Mouse (Mus musculus) midbrain, postnatal 0 days (tissue): Measurements from ENCODE around the gene Ccs. TPM values are rescaled to one million over a fixed set of nuclear protein-coding genes. Genes with fewer than 3 reads are reported as not detected.
A peak's percentile ranks its signal among the peaks of the same experiment; 100 is the strongest.
"Not testable (repeated sequence)": the region's sequence is repeated elsewhere in the genome, so short reads cannot be mapped to it uniquely, and the experiment has no call there.

Source experiments
- ATAC-seq: fragments of 200-750 bp; cut with Nextera tagmentation; 2 replicates; pipeline ENCODE4 v1.8.0; 2017; ENCODE audit warnings: moderate number of reproducible peaks, mild to moderate bottlenecking, moderate TSS enrichment, moderate library complexity; ENCODE audit not compliant: low FRiP score
- DNase-seq: peaks from one replicate; pipeline ENCODE4 v3.0.0-alpha.2; 2015; ENCODE audit warnings: low spot score
- H3K27ac ChIP-seq: fragments of 300-500 bp; sonication (generic); 2 replicates; pipeline ENCODE4 v1.5.1; 2014; ENCODE audit warnings: low read depth, mild to moderate bottlenecking, low read length, mixed read lengths
- H3K27me3 ChIP-seq: fragments of 300-500 bp; sonication (generic); 2 replicates; pipeline ENCODE4 v1.6.1; 2014; ENCODE audit warnings: low read length, control low read depth, mixed read lengths; ENCODE audit not compliant: insufficient read depth
- H3K36me3 ChIP-seq: fragments of 300-500 bp; sonication (generic); 2 replicates; pipeline ENCODE4 v1.6.1; 2014; ENCODE audit warnings: low read length, control low read depth, mixed read lengths; ENCODE audit not compliant: insufficient read depth
- H3K4me1 ChIP-seq: fragments of 300-500 bp; sonication (generic); 2 replicates; pipeline ENCODE4 v1.6.1; 2014; ENCODE audit warnings: mild to moderate bottlenecking, control low read depth, antibody characterized with exemption, low read length, mixed read lengths; ENCODE audit not compliant: insufficient read depth
- H3K4me2 ChIP-seq: fragments of 300-500 bp; sonication (generic); 2 replicates; pipeline ENCODE4 v1.6.1; 2014; ENCODE audit warnings: low read depth, mild to moderate bottlenecking, low read length, mixed read lengths; ENCODE audit not compliant: poor library complexity, severe bottlenecking
- H3K4me3 ChIP-seq: fragments of 300-500 bp; sonication (generic); 2 replicates; pipeline ENCODE4 v1.5.1; 2014; ENCODE audit warnings: low read depth, mild to moderate bottlenecking, low read length, moderate library complexity
- H3K9ac ChIP-seq: fragments of 300-500 bp; sonication (generic); replicated peaks from 2 replicates; pipeline ENCODE4 v1.6.1; 2014; ENCODE audit warnings: mild to moderate bottlenecking, low read length, moderate library complexity, mixed read lengths; ENCODE audit not compliant: poor library complexity, severe bottlenecking
- H3K9me3 ChIP-seq: fragments of 300-500 bp; sonication (generic); 2 replicates; pipeline ENCODE4 v1.6.1; 2016; ENCODE audit warnings: low read length, control low read depth
- CTCF ChIP-seq: IDR thresholded peaks from 2 replicates; pipeline ENCODE4 v1.5.1; 2016; ENCODE audit warnings: antibody characterized with exemption, mild to moderate bottlenecking
- WGBS: fragments of 180-500 bp; shearing (Covaris S2); extraction: QIAGEN DNeasy Blood & Tissue Kit; methylation state at CpG from one replicate; pipeline ENCODE4 v1.1.7; 2014; 5-methylcytosine and 5-hydroxymethylcytosine counted together
- polyA plus RNA-seq: library from polyadenylated mRNA; unstranded; fragments of >200 nt; fragmentation: Nextera tagmentation; extraction: Ambion mirVana; gene quantifications from 2 replicates; pipeline ENCODE4 v1.2.1, GENCODE M21; 2015
- total RNA-seq: library from RNA; depleted of rRNA; stranded (reverse); fragments of >200 nt; gene quantifications from 2 replicates; pipeline ENCODE4 v1.2.3, GENCODE M21; 2014

Gene Ccs
- total and polyA plus RNA-seq, 2 experiments from 2014 or later, result 20.0 to 42.6 TPM

DNA sequence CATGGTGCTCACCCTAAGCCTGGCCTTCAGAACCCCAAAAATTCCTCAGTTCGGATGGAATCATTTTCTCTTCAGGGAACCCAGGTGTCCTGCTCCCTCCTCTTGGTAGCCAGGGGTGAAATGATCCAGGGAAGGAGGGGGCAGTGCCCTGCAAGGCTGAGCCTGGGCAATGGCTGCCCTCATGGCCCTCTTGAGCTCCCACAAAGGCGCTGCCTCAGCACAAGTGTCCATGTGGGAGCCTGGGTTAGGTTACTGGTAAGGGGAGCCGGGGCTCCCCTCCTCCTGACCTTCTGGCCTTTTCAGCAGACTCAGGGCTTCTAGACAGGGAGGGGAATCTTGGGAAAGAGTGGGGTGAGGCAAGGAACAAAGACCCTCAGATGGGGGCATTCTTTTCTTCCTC, 37.6 kb upstream of the Ccs start:
- Histone ChIP-seq H3K4me3 (no peak overlapping the region), H3K9me3 (no peaks in the 10 kb centered on the region), H3K27ac (no peak overlapping the region), H3K9ac (no peak overlapping the region), H3K36me3 (no peaks in the 10 kb centered on the region), H3K4me1 (peaks cover 6% of the 10 kb centered on the region; the same call in 1 of the 2 replicates), H3K4me2 (no peak overlapping the region), H3K27me3 (no peaks in the 10 kb centered on the region)
- 77% methylated on average over 3 of the region's 3 CpGs for WGBS
- ATAC-seq, result no peak
- DNase-seq, result no peak
- no peak for TF ChIP-seq CTCF

DNA sequence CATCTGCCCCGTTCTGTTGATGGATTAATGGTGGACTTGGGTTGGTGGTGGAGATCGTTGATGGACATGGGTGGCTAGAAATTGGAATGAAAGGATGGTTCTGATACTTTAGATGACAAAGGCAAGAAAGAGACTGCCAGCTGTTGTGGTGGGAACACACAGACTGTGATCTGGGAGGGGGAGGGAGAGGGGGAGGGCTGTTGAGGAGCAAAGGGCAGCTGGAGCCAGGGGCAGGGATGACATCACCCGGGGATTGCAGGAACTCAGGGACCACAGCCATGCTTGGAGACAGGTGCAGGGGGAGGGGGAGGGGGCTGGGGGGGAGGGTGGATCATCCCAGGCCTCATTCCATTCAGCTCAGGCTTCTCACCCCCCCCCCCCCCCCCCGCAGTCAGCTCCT, 37.1 kb upstream of the Ccs start:
- no peaks in the 10 kb centered on the region for H3K9me3 ChIP-seq
- no peak overlapping the region for H3K4me3 ChIP-seq
- WGBS, result 72% methylated on average over 4 of the region's 4 CpGs
- H3K4me1 ChIP-seq, result peaks cover 6% of the 10 kb centered on the region; the same call in 1 of the 2 replicates
- no peak overlapping the region for H3K27ac ChIP-seq
- H3K4me2 ChIP-seq, result no peak overlapping the region
- TF ChIP-seq CTCF, result no peak
- ATAC-seq, result no peak
- no peak for DNase-seq
- H3K36me3 ChIP-seq, result no peaks in the 10 kb centered on the region
- H3K27me3 ChIP-seq, result no peaks in the 10 kb centered on the region
- H3K9ac ChIP-seq, result no peak overlapping the region

DNA sequence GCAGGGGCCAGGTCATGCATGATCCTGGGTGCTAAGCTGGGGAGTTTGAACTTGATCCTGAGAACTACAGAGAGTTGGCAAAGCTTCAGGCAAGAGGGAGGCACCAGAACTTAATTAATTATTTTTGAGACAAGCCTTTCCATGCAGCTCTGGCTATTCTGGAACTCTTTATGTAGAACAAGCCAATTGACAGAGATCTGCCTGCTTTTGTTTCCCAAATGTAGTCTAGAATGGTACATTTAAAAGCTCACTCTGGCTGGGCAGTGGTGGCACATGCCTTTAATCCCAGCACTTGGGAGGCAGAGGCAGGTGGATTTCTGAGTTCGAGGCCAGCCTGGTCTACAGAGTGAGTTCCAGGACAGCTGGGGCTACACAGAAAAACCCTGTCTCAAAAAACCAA, 35.5 kb upstream of the Ccs start:
- not testable (repeated sequence) for H3K4me2 ChIP-seq, H3K9ac ChIP-seq, H3K36me3 ChIP-seq, ATAC-seq, H3K4me3 ChIP-seq, H3K9me3 ChIP-seq, H3K27me3 ChIP-seq, H3K27ac ChIP-seq, DNase-seq, H3K4me1 ChIP-seq
- WGBS, result 73% methylated on average over 1 of the region's 1 CpGs

DNA sequence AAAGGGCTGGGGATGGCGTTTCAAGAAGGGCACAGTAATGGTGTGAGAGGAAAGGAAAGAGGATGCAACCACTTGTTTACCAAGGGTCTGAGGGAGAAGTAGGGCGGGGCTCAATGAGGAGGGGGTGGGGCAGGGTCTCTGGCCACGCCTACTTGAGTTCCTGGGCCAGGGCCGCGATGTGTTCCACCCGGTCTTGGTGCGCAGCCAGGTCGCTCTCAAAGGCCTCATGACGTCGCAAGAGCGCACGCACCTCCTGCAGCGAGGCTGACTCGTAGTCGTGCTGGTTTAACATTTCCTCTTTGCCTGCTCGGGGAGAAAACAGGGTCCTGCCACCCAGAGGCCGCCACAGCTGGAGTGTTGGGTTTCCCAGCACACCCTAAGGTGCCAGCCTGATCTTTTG, 26.0 kb upstream of the Ccs start:
- H3K4me2 ChIP-seq, result no peak overlapping the region; the same call in 1 of the 2 replicates
- H3K9ac ChIP-seq, result 0 out of 2 replicates have a peak overlapping the region, but pooled peaks have one; percentile 33
- no peaks in the 10 kb centered on the region for H3K9me3 ChIP-seq
- no peaks in the 10 kb centered on the region for H3K27me3 ChIP-seq
- H3K27ac ChIP-seq, result no peak overlapping the region
- 5% methylated on average over 17 of the region's 17 CpGs for WGBS
- ATAC-seq, result no peak
- H3K4me1 ChIP-seq, result no peaks in the 10 kb centered on the region
- DNase-seq, result peak; percentile 35
- H3K4me3 ChIP-seq, result no peak overlapping the region
- peaks cover 8% of the 10 kb centered on the region for H3K36me3 ChIP-seq
- TF ChIP-seq CTCF, result no peak

DNA sequence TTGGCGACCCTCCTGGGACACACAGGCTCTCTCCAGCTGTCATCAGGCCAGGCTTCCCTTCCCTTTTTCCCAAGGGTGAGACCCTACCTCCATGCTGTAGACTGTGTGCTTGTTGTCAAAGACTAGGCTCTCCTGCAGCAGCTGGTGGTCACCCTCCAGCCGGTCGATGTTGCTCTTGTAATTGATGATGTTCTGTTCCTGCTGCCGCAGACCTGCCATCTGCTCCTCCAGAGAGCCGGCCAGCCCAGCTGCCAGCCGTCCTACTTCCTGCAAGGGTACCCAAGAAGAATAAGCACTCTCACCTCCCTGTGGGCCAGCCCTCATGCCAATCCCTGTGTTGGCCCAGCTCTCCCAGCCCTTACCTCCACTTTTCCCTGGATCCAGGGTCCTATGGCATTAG, 23.9 kb upstream of the Ccs start:
- Histone ChIP-seq H3K4me1 (no peaks in the 10 kb centered on the region), H3K4me2 (no peak overlapping the region), H3K9ac (no peak overlapping the region), H3K27ac (no peak overlapping the region), H3K9me3 (no peaks in the 10 kb centered on the region), H3K27me3 (no peaks in the 10 kb centered on the region), H3K36me3 (peaks cover 28% of the 10 kb centered on the region), H3K4me3 (no peak overlapping the region)
- DNase-seq, result peak; percentile 32
- no peak for TF ChIP-seq CTCF
- WGBS, result 65% methylated on average over 6 of the region's 6 CpGs
- ATAC-seq, result no peak

DNA sequence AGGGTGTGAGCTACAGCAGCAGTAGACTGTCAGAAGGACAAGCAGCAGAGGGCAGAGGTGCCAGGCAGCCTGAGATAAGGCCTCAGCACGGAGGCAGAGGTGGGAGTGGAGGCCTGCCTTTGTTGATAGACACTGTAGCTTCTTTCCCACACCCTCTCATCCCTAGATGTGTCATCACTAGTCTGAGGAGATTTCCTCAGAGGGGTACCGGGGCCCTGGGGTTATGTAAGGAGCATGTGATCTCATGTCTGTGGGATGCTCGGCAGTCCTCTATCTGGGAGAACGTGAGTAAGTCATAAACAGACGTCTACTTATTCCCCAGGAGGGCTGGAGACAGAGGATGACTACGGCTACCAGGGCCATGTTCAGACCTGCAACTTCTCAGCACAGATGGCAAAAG, 19.9 kb upstream of the Ccs start:
- no peaks in the 10 kb centered on the region for H3K9me3 ChIP-seq
- H3K4me2 ChIP-seq, result no peak overlapping the region
- no peak for TF ChIP-seq CTCF
- H3K4me3 ChIP-seq, result no peak overlapping the region
- H3K4me1 ChIP-seq, result 0 out of 2 replicates have a peak, but pooled peaks cover 8% of the 10 kb centered on the region
- peaks cover 34% of the 10 kb centered on the region for H3K36me3 ChIP-seq
- DNase-seq (no peak), ATAC-seq (no peak)
- no peaks in the 10 kb centered on the region for H3K27me3 ChIP-seq
- 76% methylated on average over 6 of the region's 6 CpGs for WGBS
- no peak overlapping the region for H3K27ac ChIP-seq
- no peak overlapping the region for H3K9ac ChIP-seq
